26 mouse cellular contexts compared by ENCODE assay signal in genomic region chr17:62436044-62436443, GRCm38 (mm10).
DNase-seq lines count a peak whose midpoint lies in the region; ATAC-seq lines count a peak whose summit lies in the region.
"Had no signal": no experiment of that assay in that cellular context is flagged by ENCODE, and none has a peak within 500 bp of the region (broad histone marks: within the 10 kb centered on the region; RNA-seq: fewer than 3 reads in every experiment).

No protein-coding gene starts in this region.

- no peaks in the 10 kb centered on the region for H3K36me3 ChIP-seq in heart, embryonic 12.5 days
- H3K36me3 ChIP-seq: hindbrain, embryonic 12.5 days; intestine, embryonic 15.5 days; lung, embryonic 15.5 days; midbrain, embryonic 10.5 days; midbrain, embryonic 15.5 days; neural tube, embryonic 15.5 days had no signal

- no peaks in the 10 kb centered on the region for H3K9me3 ChIP-seq in heart, embryonic 12.5 days (replicated peaks)
- H3K9me3 ChIP-seq: hindbrain, embryonic 12.5 days; intestine, embryonic 15.5 days; lung, embryonic 15.5 days; midbrain, embryonic 10.5 days; midbrain, embryonic 15.5 days; neural tube, embryonic 15.5 days had no signal

- no peak overlapping the region for H3K9ac ChIP-seq in heart, embryonic 12.5 days
- H3K9ac ChIP-seq: hindbrain, embryonic 12.5 days; intestine, embryonic 15.5 days; liver, embryonic 14.5 days; lung, embryonic 15.5 days; midbrain, embryonic 15.5 days; neural tube, embryonic 15.5 days had no signal

- no peak overlapping the region for H3K27ac ChIP-seq in heart, embryonic 12.5 days (ENCODE audit: poor library complexity, severe bottlenecking)
- H3K27ac ChIP-seq: hindbrain, embryonic 12.5 days; hindbrain, postnatal 0 days; intestine, embryonic 15.5 days; liver, embryonic 14.5 days; lung, embryonic 15.5 days; midbrain, embryonic 10.5 days; midbrain, embryonic 15.5 days; neural tube, embryonic 15.5 days had no signal

- DNase-seq in heart, adult 9 months (ENCODE audit: low spot score in 2 of 2): peak; percentile 49 to 55
- peak; percentile 32 for DNase-seq in urinary bladder, postnatal 14 days (ENCODE audit: low spot score)
- DNase-seq in urinary bladder, postnatal 25 days (ENCODE audit: low spot score): no peak
- peak; percentile 27 for DNase-seq in lung, postnatal 25 days (ENCODE audit: low spot score)
- DNase-seq in spleen, adult 12 weeks (ENCODE audit: low spot score): no peak
- DNase-seq in layer of hippocampus, postnatal 36 days: no peak
- DNase-seq: adrenal gland, postnatal 25 days; B cell, adult 2 months; cerebellum, adult 11-12 months; cerebellum, adult 9-11 months; gastrocnemius, postnatal 10 days; kidney, adult 2 months; liver; retina, postnatal 1 day; right cerebral cortex, postnatal 14 days had no signal

- 76% methylated on average over 1 of the region's 1 CpGs for WGBS in heart, embryonic 12.5 days

- no peak overlapping the region for H3K4me2 ChIP-seq in heart, embryonic 12.5 days
- H3K4me2 ChIP-seq: hindbrain, embryonic 12.5 days; intestine, embryonic 15.5 days; lung, embryonic 15.5 days; midbrain, embryonic 15.5 days; neural tube, embryonic 15.5 days had no signal

- H3K4me3 ChIP-seq in heart, embryonic 12.5 days: no peak overlapping the region
- H3K4me3 ChIP-seq: erythroblast, embryonic 14.5 days; hindbrain, embryonic 12.5 days; intestine, embryonic 15.5 days; lung, embryonic 15.5 days; midbrain, embryonic 10.5 days; midbrain, embryonic 15.5 days; neural tube, embryonic 15.5 days had no signal

- H3K4me1 ChIP-seq in heart, embryonic 12.5 days (replicated peaks): no peaks in the 10 kb centered on the region
- H3K4me1 ChIP-seq: hindbrain, embryonic 12.5 days; intestine, embryonic 15.5 days; lung, embryonic 15.5 days; midbrain, embryonic 10.5 days; midbrain, embryonic 15.5 days; neural tube, embryonic 15.5 days had no signal

- ATAC-seq in heart, embryonic 12.5 days (ENCODE audit: insufficient number of reproducible peaks, low FRiP score): no peak
- ATAC-seq: forebrain, embryonic 16.5 days; hindbrain, postnatal 0 days; intestine, embryonic 15.5 days; midbrain, embryonic 15.5 days had no signal

- H3K27me3 ChIP-seq in heart, embryonic 12.5 days (replicated peaks): no peaks in the 10 kb centered on the region
- H3K27me3 ChIP-seq: hindbrain, embryonic 12.5 days; intestine, embryonic 15.5 days; lung, embryonic 15.5 days; midbrain, embryonic 15.5 days; neural tube, embryonic 15.5 days had no signal

Comparison
In these comparisons a context has a peak if more than half of its experiments do, and no peak if none do; other contexts are left out.
1. DNase-seq: peak in heart, adult 9 months (2 of 2), urinary bladder, postnatal 14 days (single experiment) and lung, postnatal 25 days (single experiment); none in urinary bladder, postnatal 25 days (single experiment), spleen, adult 12 weeks (single experiment) and layer of hippocampus, postnatal 36 days (0 of 2).